Mouse (Mus musculus): ENCODE measurements around the gene Apon.
"Not testable (repeated sequence)": the region's sequence is repeated elsewhere in the genome, so short reads cannot be mapped to it uniquely, and the experiment has no call there.

Gene Apon

GRCm38 (mm10) chr10:128278158-128278557, 24.3 kb downstream of the Apon start:
- DNase-seq = no peak

DNA sequence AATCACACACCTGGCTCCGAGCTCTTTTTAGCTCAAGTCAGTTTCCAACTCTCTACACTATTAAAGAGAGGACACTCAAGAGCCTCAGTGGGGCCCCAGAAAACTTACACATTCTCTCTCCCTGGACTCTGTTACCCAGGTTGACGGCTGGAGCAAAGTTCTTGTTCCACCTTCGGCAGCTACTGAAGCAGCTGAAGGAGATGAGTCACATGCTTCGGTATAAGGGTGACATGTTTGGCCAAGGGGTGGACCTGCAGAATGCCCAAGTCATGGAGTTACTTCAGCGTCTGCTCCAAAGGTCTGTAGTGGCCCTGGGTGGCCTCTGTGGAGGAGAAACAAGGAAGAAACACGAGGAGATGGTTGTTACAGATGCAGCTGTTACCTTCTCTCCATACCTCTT, 27.0 kb downstream of the Apon start:
- DNase-seq = no peak

GRCm38 (mm10) chr10:128281682-128282081, 27.8 kb downstream of the Apon start:
- no peak for DNase-seq

DNA sequence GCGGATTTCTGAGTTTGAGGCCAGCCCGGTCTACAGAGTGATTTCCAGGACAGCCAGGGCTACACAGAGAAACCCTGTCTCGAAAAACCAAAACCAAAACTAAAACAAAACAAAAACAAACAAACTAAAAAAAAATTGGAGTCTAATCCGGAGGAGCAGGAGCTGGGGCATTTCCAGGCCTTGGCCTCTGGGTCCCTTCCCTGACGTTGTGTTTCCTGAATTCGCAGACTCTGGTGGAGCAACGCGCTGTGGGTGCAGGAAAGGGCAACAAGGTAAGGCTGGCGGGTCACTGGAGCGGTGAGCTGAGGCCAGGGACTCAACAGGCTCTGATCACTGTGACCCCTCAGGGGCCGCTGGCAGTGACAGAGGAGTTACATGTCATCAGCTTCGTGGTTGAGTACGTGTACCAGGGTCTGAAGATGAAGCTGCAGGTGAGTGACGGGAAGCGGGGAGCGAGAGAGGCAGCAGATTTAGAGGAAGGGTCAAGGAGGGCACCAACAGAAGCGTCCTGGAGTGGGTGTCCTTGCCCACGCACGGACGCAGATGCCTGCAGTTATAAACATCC, 29.1 kb downstream of the Apon start:
- DNase-seq = no peak

- DNase-seq = peak; percentile 61
Observed at GRCm38 (mm10) chr10:128283604-128284579, 30.0 kb downstream of the Apon start.

DNA sequence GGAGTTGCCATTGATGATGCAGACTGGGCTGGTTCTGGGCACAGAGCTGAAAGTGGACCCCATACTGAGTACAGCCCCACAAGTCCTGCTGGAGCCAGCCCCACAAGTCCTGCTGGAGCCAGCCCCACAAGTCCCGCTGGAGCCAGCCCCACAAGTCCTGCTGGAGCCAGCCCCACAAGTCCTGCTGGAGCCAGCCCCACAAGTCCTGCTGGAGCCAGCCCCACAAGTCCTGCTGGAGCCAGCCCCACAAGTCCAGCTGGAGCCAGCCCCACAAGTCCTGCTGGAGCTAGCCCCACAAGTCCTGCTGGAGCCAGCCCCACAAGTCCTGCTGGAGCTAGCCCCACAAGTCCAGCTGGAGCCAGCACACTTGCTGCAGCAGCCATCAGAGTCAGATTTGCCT, 36.7 kb downstream of the Apon start:
- DNase-seq = not testable (repeated sequence)

- DNase-seq = no peak
Observed at GRCm38 (mm10) chr10:128296370-128297090, 42.6 kb downstream of the Apon start.

GRCm38 (mm10) chr10:128297221-128297620, 43.3 kb downstream of the Apon start:
- DNase-seq = no peak

DNA sequence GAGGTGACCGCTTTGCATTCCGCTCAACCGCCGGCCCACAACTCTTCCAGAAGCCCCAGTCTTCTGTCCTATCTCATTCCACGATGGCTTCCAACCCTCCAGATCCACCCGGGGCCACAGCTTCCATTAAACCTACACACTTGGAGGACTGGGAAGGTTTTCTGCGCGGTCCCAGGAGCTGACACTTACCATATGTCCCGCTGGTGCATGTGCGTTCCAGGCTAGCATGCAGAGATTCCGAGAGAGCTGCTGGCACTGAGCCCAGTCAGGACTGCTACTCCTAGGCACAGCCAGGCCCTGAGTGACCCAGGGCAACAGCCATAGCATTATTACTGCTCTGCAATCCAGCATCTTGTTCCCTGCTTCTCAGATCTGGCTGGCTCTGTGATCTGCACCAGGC, 43.7 kb downstream of the Apon start:
- DNase-seq = no peak

GRCm38 (mm10) chr10:128298243-128298642, 44.3 kb downstream of the Apon start:
- DNase-seq = no peak

- no peak for DNase-seq
Observed at GRCm38 (mm10) chr10:128298702-128299171, 44.8 kb downstream of the Apon start, which contains the start of gene Il23a. TSS of gene Il23a (minus strand) at chr10:128298752.

GRCm38 (mm10) chr10:128302357-128302756, 48.5 kb downstream of the Apon start:
- DNase-seq = no peak

- DNase-seq = no peak
Observed at GRCm38 (mm10) chr10:128302785-128303125, 48.9 kb downstream of the Apon start.

- peak; percentile 100 for DNase-seq
Observed at GRCm38 (mm10) chr10:128303126-128304021, 49.5 kb downstream of the Apon start, which contains the start of gene Pan2. TSS of gene Pan2 (plus strand) at chr10:128303335.

Measured in thymus, postnatal 25 days (tissue).